Mouse (Mus musculus) midbrain, embryonic 16.5 days (tissue): ENCODE measurements around the gene Zgrf1. TPM values are rescaled to one million over a fixed set of nuclear protein-coding genes. Genes with fewer than 3 reads are reported as not detected.

Experiments
- ATAC-seq: fragments of 200-750 bp; cut with Nextera tagmentation; 2 replicates; pipeline ENCODE4 v1.8.0; 2017; ENCODE audit warnings: moderate TSS enrichment
- H3K27ac ChIP-seq: fragments of 300-500 bp; sonication (generic); 2 replicates; pipeline ENCODE4 v1.5.1; 2014; ENCODE audit warnings: mild to moderate bottlenecking, low read length, mixed read lengths
- H3K27me3 ChIP-seq: fragments of 300-500 bp; sonication (generic); 2 replicates; pipeline ENCODE4 v1.6.1; 2014; ENCODE audit warnings: low read depth, low read length, mixed read lengths; ENCODE audit not compliant: control insufficient read depth, insufficient read depth
- H3K36me3 ChIP-seq: fragments of 300-500 bp; sonication (generic); 2 replicates; pipeline ENCODE4 v1.6.1; 2014; ENCODE audit warnings: mild to moderate bottlenecking, low read length, moderate library complexity, mixed read lengths; ENCODE audit not compliant: control insufficient read depth, insufficient read depth
- H3K4me1 ChIP-seq: fragments of 300-500 bp; sonication (generic); 2 replicates; pipeline ENCODE4 v1.6.1; 2014; ENCODE audit warnings: mild to moderate bottlenecking, low read length, mixed read lengths; ENCODE audit not compliant: control insufficient read depth, insufficient read depth
- H3K4me2 ChIP-seq: fragments of 300-500 bp; sonication (generic); 2 replicates; pipeline ENCODE4 v1.6.1; 2014; ENCODE audit warnings: mild to moderate bottlenecking, low read length, mixed read lengths
- H3K4me3 ChIP-seq: fragments of 300-500 bp; sonication (generic); 2 replicates; pipeline ENCODE4 v1.5.1; 2014; ENCODE audit warnings: low read depth, mild to moderate bottlenecking, low read length, moderate library complexity, mixed read lengths
- H3K9ac ChIP-seq: fragments of 300-500 bp; sonication (generic); 2 replicates; pipeline ENCODE4 v1.6.1; 2014; ENCODE audit warnings: low read depth, low read length, mixed read lengths
- H3K9me3 ChIP-seq: fragments of 300-500 bp; sonication (generic); replicated peaks from 2 replicates; pipeline ENCODE4 v1.6.1; 2014; ENCODE audit warnings: mild to moderate bottlenecking, low read length, mixed read lengths; ENCODE audit not compliant: control insufficient read depth, poor library complexity, severe bottlenecking
- WGBS: fragments of 180-500 bp; shearing (Covaris S2); extraction: QIAGEN DNeasy Blood & Tissue Kit; methylation state at CpG from one replicate; pipeline ENCODE4 v1.1.7; 2014; 5-methylcytosine and 5-hydroxymethylcytosine counted together
- polyA plus RNA-seq: library from polyadenylated mRNA; unstranded; fragments of >200 nt; fragmentation: Nextera tagmentation; extraction: Ambion mirVana; gene quantifications from 2 replicates; pipeline ENCODE4 v1.2.1, GENCODE M21; 2015

Zgrf1 gene
- polyA plus RNA-seq, 1 experiment from 2014 or later, result 2.4 TPM

DNA sequence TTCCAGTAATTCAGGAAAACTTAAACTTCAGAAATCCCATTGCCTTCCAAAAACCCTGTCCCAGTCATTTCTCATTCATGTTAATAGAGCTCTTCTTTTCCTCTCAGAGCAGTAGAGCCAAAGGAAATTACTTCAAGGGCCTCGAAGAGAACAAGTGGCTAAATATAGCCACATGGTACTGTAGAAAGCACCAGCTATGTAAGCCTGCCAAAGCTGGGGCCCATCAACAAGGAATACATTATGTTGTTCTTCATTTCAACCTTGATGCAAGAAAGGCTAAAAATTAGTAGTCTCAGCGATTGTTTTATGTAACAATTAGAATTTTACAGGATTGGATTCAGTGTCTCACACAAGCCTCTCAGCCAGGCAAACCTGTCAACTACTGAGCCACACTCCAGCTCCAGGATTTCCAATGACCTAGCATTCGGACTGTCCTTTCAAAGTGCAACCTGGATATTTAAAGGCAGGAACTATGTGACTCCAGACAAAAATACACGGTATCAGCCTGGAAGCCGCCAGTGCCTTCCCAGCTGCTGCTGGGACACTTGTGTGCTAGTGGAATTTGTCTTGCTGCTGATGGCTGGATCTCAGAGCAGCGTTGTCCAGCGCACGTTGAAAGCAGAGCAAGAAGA is 28.0 kb upstream of the Zgrf1 start:
- no peak overlapping the region for H3K4me3 ChIP-seq
- H3K4me1 ChIP-seq, result no peaks in the 10 kb centered on the region
- H3K9ac ChIP-seq, result no peak overlapping the region
- no peak overlapping the region for H3K4me2 ChIP-seq
- H3K36me3 ChIP-seq, result no peaks in the 10 kb centered on the region
- H3K27me3 ChIP-seq, result no peaks in the 10 kb centered on the region
- H3K27ac ChIP-seq, result no peak overlapping the region
- 81% methylated on average over 8 of the region's 8 CpGs for WGBS
- H3K9me3 ChIP-seq, result no peaks in the 10 kb centered on the region
- no peak for ATAC-seq

DNA sequence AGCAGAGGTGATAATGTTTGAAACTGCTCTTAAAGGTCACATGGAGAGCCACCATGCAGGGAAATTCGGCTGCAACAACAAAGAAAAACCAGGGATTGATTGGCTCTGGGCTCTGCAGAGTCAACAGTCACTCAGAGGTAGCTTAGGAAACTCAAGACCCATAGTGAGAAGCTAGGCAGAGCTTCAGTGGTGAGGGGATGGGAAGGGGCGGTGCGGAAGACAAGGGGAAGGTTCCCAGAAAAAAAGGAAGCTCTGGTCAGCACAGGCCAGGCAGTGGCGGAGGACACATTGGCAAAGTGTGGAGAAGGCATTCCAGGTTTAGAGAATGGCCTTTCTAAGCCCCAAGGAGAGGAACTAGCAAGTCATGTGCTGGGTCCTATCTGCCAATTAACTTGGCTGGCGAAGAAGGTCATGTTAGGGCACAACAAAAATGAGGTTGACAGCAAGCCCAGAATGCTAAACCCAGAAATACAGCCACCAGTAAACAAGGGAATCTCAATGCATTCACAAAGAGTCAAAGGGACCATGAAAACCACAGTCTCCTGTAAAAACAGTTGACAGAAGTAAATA is 25.7 kb upstream of the Zgrf1 start:
- no peak overlapping the region for H3K4me2 ChIP-seq
- no peak overlapping the region for H3K4me3 ChIP-seq
- no peak for ATAC-seq
- 79% methylated on average over 5 of the region's 5 CpGs for WGBS
- no peaks in the 10 kb centered on the region for H3K9me3 ChIP-seq
- H3K4me1 ChIP-seq, result no peaks in the 10 kb centered on the region
- no peaks in the 10 kb centered on the region for H3K27me3 ChIP-seq
- no peaks in the 10 kb centered on the region for H3K36me3 ChIP-seq
- no peak overlapping the region for H3K27ac ChIP-seq
- no peak overlapping the region for H3K9ac ChIP-seq

DNA sequence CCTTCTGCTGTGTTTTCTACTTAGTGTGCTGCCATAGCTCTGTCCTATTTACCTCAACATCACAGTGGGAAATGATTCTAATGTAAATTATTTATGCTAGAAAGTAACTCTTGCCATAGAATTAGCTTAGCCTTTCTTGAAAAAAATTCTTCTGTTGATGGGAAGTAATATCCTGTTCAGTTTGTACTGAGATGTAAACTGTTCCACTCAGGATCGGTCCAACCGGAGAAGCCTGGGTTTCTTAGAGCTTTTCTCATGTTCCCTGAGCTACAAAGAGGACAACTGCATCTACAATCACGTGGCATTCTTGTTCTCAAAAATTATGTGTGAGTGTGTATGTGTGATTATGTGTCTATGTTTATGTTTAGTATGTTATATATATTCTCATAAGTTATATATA is 24.1 kb upstream of the Zgrf1 start:
- ATAC-seq, result no peak
- no peak overlapping the region for H3K27ac ChIP-seq
- no peaks in the 10 kb centered on the region for H3K27me3 ChIP-seq
- WGBS, result 87% methylated on average over 3 of the region's 3 CpGs
- no peaks in the 10 kb centered on the region for H3K4me1 ChIP-seq
- H3K9ac ChIP-seq, result no peak overlapping the region
- H3K4me3 ChIP-seq, result no peak overlapping the region
- H3K4me2 ChIP-seq, result no peak overlapping the region
- H3K9me3 ChIP-seq, result no peaks in the 10 kb centered on the region
- no peaks in the 10 kb centered on the region for H3K36me3 ChIP-seq

DNA sequence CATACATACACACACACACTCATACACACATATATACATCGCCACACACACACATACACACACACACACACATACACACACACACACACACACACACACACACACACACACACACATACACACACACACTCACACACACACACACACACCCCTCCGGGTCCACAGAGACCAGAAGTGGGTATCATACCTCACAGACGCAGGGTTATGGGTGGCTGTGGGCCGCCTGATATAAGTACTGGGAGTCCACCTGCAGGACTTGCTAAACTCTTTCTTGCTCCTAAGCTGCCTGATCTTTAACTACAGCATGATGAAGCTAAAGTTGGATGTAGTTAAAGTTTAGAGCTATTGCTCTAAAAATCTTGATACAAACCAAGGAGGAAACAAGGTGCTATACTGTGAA is 23.5 kb upstream of the Zgrf1 start:
- ATAC-seq, result no peak
- no peak overlapping the region for H3K4me3 ChIP-seq
- H3K9me3 ChIP-seq, result no peaks in the 10 kb centered on the region
- H3K27ac ChIP-seq, result no peak overlapping the region
- WGBS, result 78% methylated on average over 4 of the region's 4 CpGs
- H3K36me3 ChIP-seq, result no peaks in the 10 kb centered on the region
- no peaks in the 10 kb centered on the region for H3K27me3 ChIP-seq
- H3K4me2 ChIP-seq, result no peak overlapping the region
- H3K9ac ChIP-seq, result no peak overlapping the region
- no peaks in the 10 kb centered on the region for H3K4me1 ChIP-seq

DNA sequence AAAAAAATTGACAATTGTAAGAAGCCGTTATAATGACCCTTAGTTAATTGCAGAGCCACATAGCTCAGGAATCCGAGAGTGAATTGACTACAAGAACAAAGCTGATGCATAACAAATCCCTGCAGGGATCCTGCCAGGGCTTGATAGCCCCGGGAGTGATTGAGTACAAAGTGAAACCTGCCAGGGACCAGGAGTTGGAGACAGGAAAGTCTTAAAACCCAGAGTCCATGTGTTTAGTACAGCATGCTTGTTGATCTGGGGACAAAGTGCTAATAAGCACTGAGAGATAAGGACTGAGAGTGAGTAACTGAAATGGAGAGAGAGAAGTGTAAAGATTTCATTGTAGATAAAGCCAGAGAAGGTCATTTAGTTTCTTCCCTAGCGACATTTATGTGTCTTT is 23.0 kb upstream of the Zgrf1 start:
- no peak for ATAC-seq
- no peaks in the 10 kb centered on the region for H3K36me3 ChIP-seq
- no peaks in the 10 kb centered on the region for H3K9me3 ChIP-seq
- H3K4me1 ChIP-seq, result no peaks in the 10 kb centered on the region
- 10% methylated on average over 4 of the region's 4 CpGs for WGBS
- no peaks in the 10 kb centered on the region for H3K27me3 ChIP-seq
- H3K27ac ChIP-seq, result no peak overlapping the region
- H3K9ac ChIP-seq, result no peak overlapping the region
- no peak overlapping the region for H3K4me3 ChIP-seq
- no peak overlapping the region for H3K4me2 ChIP-seq

DNA sequence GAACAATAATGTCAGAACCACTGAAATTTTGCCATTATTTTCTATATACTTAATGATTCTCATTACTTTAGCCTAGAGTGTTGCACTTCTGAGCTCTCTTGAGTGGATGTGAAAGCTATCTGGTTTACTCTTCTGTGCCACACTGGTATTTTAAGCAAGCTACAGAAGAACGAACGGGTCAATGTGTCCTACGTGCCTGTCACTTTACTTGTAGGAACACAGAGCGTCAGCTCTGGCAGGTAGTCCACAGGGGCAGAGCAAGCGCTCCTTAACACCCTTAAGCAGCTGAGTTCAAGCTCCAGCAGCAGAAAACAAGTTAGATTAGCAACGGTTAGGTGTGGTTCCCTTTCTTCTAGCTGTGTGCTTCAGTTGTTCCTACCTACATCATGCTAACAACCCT is 14.1 kb upstream of the Zgrf1 start:
- no peak overlapping the region for H3K27ac ChIP-seq
- H3K27me3 ChIP-seq, result no peaks in the 10 kb centered on the region
- H3K4me2 ChIP-seq, result no peak overlapping the region
- no peak for ATAC-seq
- H3K9me3 ChIP-seq, result no peaks in the 10 kb centered on the region
- H3K4me1 ChIP-seq, result no peaks in the 10 kb centered on the region
- H3K36me3 ChIP-seq, result 0 out of 2 replicates have a peak, but pooled peaks cover 2% of the 10 kb centered on the region
- WGBS, result 69% methylated on average over 6 of the region's 6 CpGs
- H3K4me3 ChIP-seq, result no peak overlapping the region
- H3K9ac ChIP-seq, result no peak overlapping the region

DNA sequence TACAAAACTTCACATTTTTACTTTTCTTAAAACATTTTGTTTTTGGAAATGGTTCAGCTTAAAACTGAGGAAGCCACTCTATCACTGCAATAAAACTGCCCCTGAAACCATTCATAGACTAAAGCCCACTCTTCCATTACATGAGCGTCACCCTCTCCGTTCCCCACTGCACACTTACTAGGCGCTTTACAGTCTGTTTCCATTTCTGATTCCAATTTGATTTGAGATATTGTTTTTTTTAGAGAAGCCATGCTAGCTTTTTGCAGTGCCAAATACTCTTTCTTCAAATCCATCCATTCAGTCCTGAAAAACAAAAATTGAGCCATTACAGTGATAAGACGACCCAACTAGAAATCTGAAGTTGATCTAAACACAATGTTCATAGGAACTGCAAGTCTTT is 9.3 kb upstream of the Zgrf1 start:
- Histone ChIP-seq H3K27ac (no peak overlapping the region), H3K4me2 (no peak overlapping the region), H3K9me3 (no peaks in the 10 kb centered on the region), H3K27me3 (no peaks in the 10 kb centered on the region), H3K9ac (no peak overlapping the region), H3K4me3 (no peak overlapping the region), H3K4me1 (no peaks in the 10 kb centered on the region), H3K36me3 (0 out of 2 replicates have a peak, but pooled peaks cover 5% of the 10 kb centered on the region)
- ATAC-seq, result no peak
- WGBS, result 71% methylated on average over 4 of the region's 4 CpGs

DNA sequence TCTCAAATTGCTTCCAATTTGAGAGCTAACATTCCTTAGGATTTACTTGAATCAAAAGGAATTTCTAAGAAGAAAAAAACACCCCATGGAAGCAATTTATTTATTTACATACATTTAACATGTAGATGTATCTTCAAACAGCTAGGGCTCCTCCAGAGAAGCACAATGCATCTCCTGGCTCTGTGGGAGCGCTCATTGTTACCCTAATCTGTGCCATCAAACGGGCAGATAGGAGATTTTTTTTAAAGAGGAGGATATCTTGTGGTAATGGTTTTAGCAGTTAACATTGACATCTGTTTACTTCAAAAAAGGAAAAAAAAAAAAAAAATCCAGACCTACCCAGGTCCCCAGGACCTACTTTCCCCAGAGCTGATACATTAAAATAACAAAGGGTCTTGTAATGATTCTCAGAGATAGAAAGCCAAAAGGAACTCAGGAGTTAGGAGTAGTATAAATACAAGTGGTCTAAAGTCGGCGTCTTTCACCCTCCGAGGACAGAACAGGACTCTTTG is 8.6 kb upstream of the Zgrf1 start:
- Histone ChIP-seq H3K4me1 (no peaks in the 10 kb centered on the region), H3K9ac (no peak overlapping the region), H3K4me3 (no peak overlapping the region), H3K27ac (no peak overlapping the region), H3K9me3 (no peaks in the 10 kb centered on the region), H3K4me2 (no peak overlapping the region), H3K27me3 (no peaks in the 10 kb centered on the region), H3K36me3 (0 out of 2 replicates have a peak, but pooled peaks cover 5% of the 10 kb centered on the region)
- WGBS, result 24% methylated on average over 5 of the region's 5 CpGs
- no peak for ATAC-seq

DNA sequence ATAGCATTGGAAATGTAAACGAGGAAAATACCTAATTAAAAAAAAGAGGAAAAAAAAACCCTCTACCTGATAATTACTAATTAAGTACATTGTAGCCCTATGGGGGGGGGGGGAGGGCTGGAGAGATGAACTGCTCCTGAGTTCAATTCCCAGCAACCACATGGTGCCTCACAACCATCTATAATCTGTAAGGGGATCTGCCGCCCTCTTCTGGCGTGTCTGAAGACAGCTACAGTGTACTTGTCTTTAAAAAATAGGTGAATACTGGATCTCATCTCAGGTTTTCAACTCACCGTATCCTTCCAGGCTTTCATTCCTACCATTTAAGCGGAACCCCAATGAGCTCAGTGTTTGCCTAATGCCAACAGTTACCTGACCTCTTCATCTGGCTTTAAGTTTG is 5.4 kb upstream of the Zgrf1 start:
- 25% methylated on average over 4 of the region's 5 CpGs for WGBS
- no peak overlapping the region for H3K27ac ChIP-seq
- ATAC-seq, result no peak

More for the DNA sequence above, 5.4 kb upstream of the Zgrf1 start:
- H3K4me1 ChIP-seq, result peaks cover 3% of the 10 kb centered on the region
- no peak overlapping the region for H3K9ac ChIP-seq
- no peaks in the 10 kb centered on the region for H3K27me3 ChIP-seq
- 0 out of 2 replicates have a peak, but pooled peaks cover 4% of the 10 kb centered on the region for H3K36me3 ChIP-seq
- no peak overlapping the region for H3K4me3 ChIP-seq
- no peaks in the 10 kb centered on the region for H3K9me3 ChIP-seq
- no peak overlapping the region for H3K4me2 ChIP-seq
